Mouse (Mus musculus) hindbrain, postnatal 0 days (tissue): ENCODE data around the gene Uchl4. TPM values are rescaled to one million over a fixed set of nuclear protein-coding genes. Genes with fewer than 3 reads are reported as not detected.
A peak's percentile ranks its signal among the peaks of the same experiment; 100 is the strongest.

Experiments
- ATAC-seq: fragments of 200-750 bp; cut with Nextera tagmentation; 2 replicates; pipeline ENCODE4 v1.8.0; 2017; ENCODE audit warnings: mild to moderate bottlenecking, moderate TSS enrichment, moderate library complexity
- DNase-seq: peaks from one replicate; pipeline ENCODE4 v3.0.0-alpha.2; 2015; ENCODE audit warnings: low spot score
- H3K27ac ChIP-seq: fragments of 300-500 bp; sonication (generic); 2 replicates; pipeline ENCODE4 v1.5.1; 2014; ENCODE audit warnings: mild to moderate bottlenecking
- H3K27me3 ChIP-seq: fragments of 300-500 bp; sonication (generic); 2 replicates; pipeline ENCODE4 v1.6.1; 2014; ENCODE audit warnings: low read length, mixed read lengths; ENCODE audit not compliant: insufficient read depth
- H3K36me3 ChIP-seq: fragments of 300-500 bp; sonication (generic); 2 replicates; pipeline ENCODE4 v1.6.1; 2014; ENCODE audit warnings: low read length, mixed read lengths; ENCODE audit not compliant: insufficient read depth
- H3K4me1 ChIP-seq: fragments of 300-500 bp; sonication (generic); 2 replicates; pipeline ENCODE4 v1.6.1; 2014; ENCODE audit warnings: antibody characterized with exemption, low read length, mixed read lengths; ENCODE audit not compliant: insufficient read depth
- H3K4me2 ChIP-seq: fragments of 300-500 bp; sonication (generic); 2 replicates; pipeline ENCODE4 v1.6.1; 2014; ENCODE audit warnings: low read depth, mild to moderate bottlenecking, low read length, moderate library complexity, mixed read lengths
- H3K4me3 ChIP-seq: fragments of 300-500 bp; sonication (generic); 2 replicates; pipeline ENCODE4 v1.5.1; 2014; ENCODE audit warnings: low read length
- H3K9ac ChIP-seq: fragments of 300-500 bp; sonication (generic); replicated peaks from 2 replicates; pipeline ENCODE4 v1.6.1; 2014; ENCODE audit warnings: mild to moderate bottlenecking, low read length, moderate library complexity, mixed read lengths
- H3K9me3 ChIP-seq: fragments of 300-500 bp; sonication (generic); 2 replicates; pipeline ENCODE4 v1.6.1; 2016; ENCODE audit warnings: low read length, mixed read lengths
- CTCF ChIP-seq: IDR thresholded peaks from 2 replicates; pipeline ENCODE4 v1.5.1; 2016; ENCODE audit warnings: antibody characterized with exemption, control low read depth, low read depth
- WGBS: fragments of 180-500 bp; shearing (Covaris S2); extraction: QIAGEN DNeasy Blood & Tissue Kit; methylation state at CpG from one replicate; pipeline ENCODE4 v1.1.7; 2014; 5-methylcytosine and 5-hydroxymethylcytosine counted together
- microRNA-seq, 2 experiments: library from miRNA; unstranded; fragments of <30 nt; microRNA quantifications; one replicate each; pipeline ENCODE4; 2016
- polyA plus RNA-seq: library from polyadenylated mRNA; unstranded; fragments of >200 nt; fragmentation: Nextera tagmentation; extraction: Ambion mirVana; gene quantifications from 2 replicates; pipeline ENCODE4 v1.2.1, GENCODE M21; 2015
- total RNA-seq: library from RNA; depleted of rRNA; stranded (reverse); fragments of >200 nt; gene quantifications from 2 replicates; pipeline ENCODE4 v1.2.3, GENCODE M21; 2014; rRNA removed

Uchl4 gene
- total and polyA plus RNA-seq, 2 experiments from 2014 or later, result 2.3 TPM; not detected in 1

DNA sequence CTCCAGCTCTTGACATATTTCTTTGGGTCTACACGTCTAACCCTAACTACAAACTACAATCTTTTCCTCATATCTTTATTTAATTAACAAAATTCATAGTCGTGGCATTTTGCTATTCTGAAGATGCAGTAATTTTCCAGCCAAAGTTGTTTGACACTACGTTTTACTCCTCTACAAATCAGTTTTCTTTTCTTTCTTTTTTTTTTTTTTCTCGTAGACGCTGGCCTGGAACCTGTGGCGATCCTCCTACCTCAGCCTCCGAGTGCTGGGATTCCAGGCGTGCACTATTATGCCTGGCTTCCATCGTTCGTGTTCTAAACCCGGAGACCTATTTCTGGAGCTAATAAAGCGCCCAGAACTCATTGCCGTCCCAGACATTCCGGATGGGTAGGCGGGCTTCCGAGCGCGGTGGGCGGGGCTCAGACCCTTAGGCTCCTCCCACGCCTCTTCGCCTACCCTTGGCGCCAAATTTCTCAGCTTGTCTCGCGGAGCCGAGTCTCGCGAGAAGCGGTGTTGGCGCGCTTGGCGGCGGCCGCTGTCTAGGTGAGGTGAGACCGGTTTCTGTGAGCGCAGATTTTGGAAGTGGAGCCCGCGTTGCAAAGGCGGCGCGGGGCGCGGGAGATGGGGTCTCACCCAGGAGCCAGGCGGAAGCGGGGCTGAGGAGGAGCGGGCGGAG is 46.2 kb downstream of the Uchl4 start, which contains the start of gene Tipin:
Gene Tipin, plus strand, starts transcription at position 477 of the 676 bp plus-strand sequence.
- Histone ChIP-seq H3K9me3 (no peaks in the 10 kb centered on the region), H3K9ac (peak within 1 kb of the TSS; percentile 89), H3K27ac (peak within 1 kb of the TSS; percentile 84), H3K36me3 (no peaks in the 10 kb centered on the region), H3K4me3 (peak within 1 kb of the TSS; percentile 87), H3K4me1 (no peaks in the 10 kb centered on the region), H3K27me3 (no peaks in the 10 kb centered on the region), H3K4me2 (peak within 1 kb of the TSS; percentile 56)
- ATAC-seq (peak; percentile 96), DNase-seq (peak; percentile 98)
- WGBS, result 2% methylated on average over 46 of the region's 46 CpGs
- no peak for TF ChIP-seq CTCF

GRCm38 (mm10) chr9:64281781-64282178 is 46.8 kb downstream of the Uchl4 start:
- WGBS, result 1% methylated on average over 22 of the region's 24 CpGs

GRCm38 (mm10) chr9:64282404-64282987 is 47.5 kb downstream of the Uchl4 start:
- no peaks in the 10 kb centered on the region for H3K27me3 ChIP-seq
- TF ChIP-seq CTCF, result no peak
- DNase-seq, result no peak
- peak overlapping the region; percentile 89 for H3K9ac ChIP-seq
- no peaks in the 10 kb centered on the region for H3K36me3 ChIP-seq
- 69% methylated on average over 5 of the region's 5 CpGs for WGBS
- H3K4me1 ChIP-seq, result no peaks in the 10 kb centered on the region
- no peak for ATAC-seq
- H3K9me3 ChIP-seq, result no peaks in the 10 kb centered on the region
- H3K4me3 ChIP-seq, result peak overlapping the region; percentile 87
- H3K27ac ChIP-seq, result no peak overlapping the region
- peak overlapping the region; percentile 56 for H3K4me2 ChIP-seq

More at GRCm38 (mm10) chr9:64281781-64282178, 46.8 kb downstream of the Uchl4 start:
- Histone ChIP-seq H3K27me3 (no peaks in the 10 kb centered on the region), H3K36me3 (no peaks in the 10 kb centered on the region), H3K4me1 (no peaks in the 10 kb centered on the region), H3K9me3 (no peaks in the 10 kb centered on the region), H3K4me3 (peak overlapping the region; percentile 87), H3K9ac (peak overlapping the region; percentile 89), H3K4me2 (peak overlapping the region; percentile 56), H3K27ac (peak overlapping the region; percentile 84)
- peak; percentile 91 for ATAC-seq
- TF ChIP-seq CTCF, result no peak
- DNase-seq, result peak; percentile 41

Small RNAs within 50 kb of the gene (microRNA-seq; reads per million reads assigned to microRNA genes)
- gene Gm24106, result 0 reads per million in 2 experiments

Other genes with a start within 250 kb of the Uchl4 start
- 11.9 and 13.2 TPM in 2 replicates for gene Smad6, start 213.1 kb upstream of the Uchl4 start, total RNA-seq
- 1.3 and 1.7 TPM in 2 replicates for gene Smad6, start 213.1 kb upstream of the Uchl4 start, polyA plus RNA-seq
- gene Lctl, start 118.1 kb upstream of the Uchl4 start, total RNA-seq, result not detected in 2 replicates
- 0.10 TPM in 1 of 2 replicates, not detected in the other for gene Lctl, start 118.1 kb upstream of the Uchl4 start, polyA plus RNA-seq
- gene Zwilch, start 62.1 kb upstream of the Uchl4 start, total RNA-seq, result 4.0 and 13.6 TPM in 2 replicates
- 3.4 and 3.5 TPM in 2 replicates for gene Zwilch, start 62.1 kb upstream of the Uchl4 start, polyA plus RNA-seq
- 588 and 616 TPM in 2 replicates for gene Rpl4, start 61.8 kb upstream of the Uchl4 start, total RNA-seq
- 620 and 630 TPM in 2 replicates for gene Rpl4, start 61.8 kb upstream of the Uchl4 start, polyA plus RNA-seq
- 1.9 and 5.9 TPM in 2 replicates for gene Snapc5, start 55.9 kb upstream of the Uchl4 start, total RNA-seq
- 34.4 and 35.0 TPM in 2 replicates for gene Snapc5, start 55.9 kb upstream of the Uchl4 start, polyA plus RNA-seq
- 91.2 and 99.5 TPM in 2 replicates for gene Map2k1, start 18.4 kb downstream of the Uchl4 start, total RNA-seq
- 77.9 and 81.0 TPM in 2 replicates for gene Map2k1, start 18.4 kb downstream of the Uchl4 start, polyA plus RNA-seq
- 40.3 and 83.7 TPM in 2 replicates for gene Tipin, start 46.4 kb downstream of the Uchl4 start, total RNA-seq
- gene Tipin, start 46.4 kb downstream of the Uchl4 start, polyA plus RNA-seq, result 97.0 and 101 TPM in 2 replicates
- gene Dis3l, start 106.1 kb downstream of the Uchl4 start, total RNA-seq, result 15.3 and 20.9 TPM in 2 replicates
- 15.7 and 16.0 TPM in 2 replicates for gene Dis3l, start 106.1 kb downstream of the Uchl4 start, polyA plus RNA-seq
- gene Megf11, start 150.4 kb downstream of the Uchl4 start, total RNA-seq, result 38.2 and 42.0 TPM in 2 replicates
- 15.9 and 16.1 TPM in 2 replicates for gene Megf11, start 150.4 kb downstream of the Uchl4 start, polyA plus RNA-seq